Mouse (Mus musculus) heart, adult 18-20 months (tissue): ENCODE results near the gene Cldn15. TPM values are rescaled to one million over a fixed set of nuclear protein-coding genes. Genes with fewer than 3 reads are reported as not detected.
"Not testable (repeated sequence)": the region's sequence is repeated elsewhere in the genome, so short reads cannot be mapped to it uniquely, and the experiment has no call there.

Experiments used
- DNase-seq, 2 experiments: peaks; one replicate each; pipeline ENCODE4 v3.0.0; 2021 to 2022; ENCODE audit warnings: mixed read lengths in 1 of 2
- long read RNA-seq, 2 experiments: library from polyadenylated mRNA; stranded (forward); transcript quantifications; one replicate each; pipeline ENCODE4 v2.0.0; 2021
- total RNA-seq, 2 experiments: library from RNA; stranded (reverse); gene quantifications; 2 replicates each; pipeline ENCODE4 v1.2.3; 2021

Gene Cldn15
- 1 to 10 TPM; 5.1 to 8.4 TPM for total RNA-seq
- long read RNA-seq, experiment 1, partial matches to known transcripts = 1 of 4 reads
- long read RNA-seq, experiment 1, other reads (novel, unspliced or antisense) = 0 of 4 reads
- long read RNA-seq, experiment 2, partial matches to known transcripts = 0 of 1 reads
- long read RNA-seq, experiment 2, other reads (novel, unspliced or antisense) = 0 of 1 reads

- DNase-seq = peak; percentile 57 to 78
Measured at GRCm38 (mm10) chr5:136966331-136966730, at the start of gene Cldn15. Gene Cldn15, plus strand, starts transcription at chr5:136966616.

DNA sequence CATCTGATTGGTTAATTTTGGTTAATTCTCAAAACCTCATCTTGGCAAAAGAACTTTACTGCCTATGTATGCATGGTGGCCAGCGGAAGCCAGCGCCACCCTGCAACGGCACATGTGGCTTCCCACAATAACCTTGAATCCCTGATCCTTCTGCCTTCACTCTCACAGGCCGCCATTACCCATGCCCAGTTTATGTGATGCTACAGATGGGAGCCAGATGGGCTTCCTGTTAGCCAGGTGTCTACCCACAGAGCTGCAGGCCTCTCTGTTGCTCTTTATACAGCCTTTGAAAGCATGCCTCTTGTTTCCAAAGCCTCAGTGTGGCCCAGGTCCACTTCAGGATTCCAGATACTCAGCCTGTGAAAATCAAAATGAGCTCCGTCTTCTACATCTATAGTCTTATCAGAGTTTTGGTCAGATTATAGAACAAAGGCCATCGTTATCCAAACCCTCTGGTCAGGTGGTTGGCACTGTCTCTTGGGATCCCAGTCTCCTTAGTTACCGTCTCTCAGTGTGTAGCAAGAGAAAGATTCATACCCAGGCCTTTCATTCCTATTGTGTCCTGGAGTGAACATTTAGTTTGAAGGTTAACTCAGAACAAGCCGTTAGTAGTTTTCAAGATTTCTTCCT is 48.7 kb upstream of the Cldn15 start:
- no peak for DNase-seq

- peak; percentile 86 to 93 for DNase-seq
Measured at GRCm38 (mm10) chr5:136918655-136919472, 47.6 kb upstream of the Cldn15 start.

DNA sequence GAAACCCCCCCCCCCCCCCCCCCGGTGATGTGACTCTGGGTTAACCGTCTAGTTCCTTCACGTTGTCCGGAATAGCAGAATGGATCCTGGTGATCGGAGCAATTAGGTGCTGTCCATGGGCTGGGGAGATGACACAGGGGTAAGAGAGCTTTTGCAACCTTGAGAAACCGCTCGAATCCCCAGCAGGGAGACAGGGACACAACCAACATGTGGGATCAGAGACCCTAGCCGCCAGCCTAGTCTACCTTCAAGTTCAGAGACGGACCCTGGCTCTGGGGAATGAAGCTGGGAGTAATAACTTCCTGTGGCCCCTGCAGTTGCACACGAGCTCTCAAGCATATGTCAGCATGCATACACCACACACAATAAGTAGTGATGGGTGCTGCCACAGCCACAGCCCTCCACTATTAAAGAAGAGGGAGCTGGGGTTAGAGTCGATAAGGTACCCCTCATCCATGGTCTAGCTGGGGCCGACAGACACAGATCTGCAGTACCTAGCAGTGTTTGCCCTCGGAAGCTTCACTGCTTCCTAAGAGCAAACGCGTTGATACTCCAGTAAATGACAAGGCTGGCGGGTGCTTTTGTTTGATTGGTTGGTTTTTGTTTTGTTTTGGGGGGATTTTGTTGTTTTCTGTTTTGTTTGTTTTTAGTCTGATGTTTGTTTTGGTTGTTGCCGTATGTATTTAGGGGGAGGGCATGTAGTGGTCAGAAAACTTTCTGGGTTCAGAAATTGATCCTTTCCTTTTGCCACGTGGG is 46.7 kb upstream of the Cldn15 start:
- peak in 1 of 2 experiments; percentile 22 for DNase-seq

GRCm38 (mm10) chr5:136922830-136923229 is 43.6 kb upstream of the Cldn15 start:
- no peak for DNase-seq

- DNase-seq = no peak
Measured at GRCm38 (mm10) chr5:136923751-136924478, 42.5 kb upstream of the Cldn15 start.

DNA sequence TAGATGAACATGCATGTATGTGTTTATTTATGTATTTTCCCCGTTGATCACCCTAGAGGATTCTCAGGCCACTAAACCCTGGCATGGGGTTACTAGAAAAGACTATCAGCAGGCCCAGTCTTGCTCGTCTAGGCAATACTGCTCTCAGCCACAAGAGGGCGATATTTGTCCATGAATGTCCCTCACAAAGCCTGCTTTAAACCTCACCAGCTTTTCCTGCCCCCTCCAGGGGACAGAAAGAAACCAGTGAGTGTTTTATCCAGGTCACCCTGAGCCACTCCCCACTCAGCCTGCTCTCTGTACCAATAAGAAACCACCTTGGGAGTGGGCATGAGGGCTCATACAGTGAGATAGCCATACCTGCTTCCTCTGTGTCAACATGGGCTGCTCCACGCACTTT is 37.3 kb upstream of the Cldn15 start:
- peak; percentile 74 to 92 for DNase-seq

GRCm38 (mm10) chr5:136931896-136932295 is 34.5 kb upstream of the Cldn15 start:
- DNase-seq = no peak

GRCm38 (mm10) chr5:136932956-136933355 is 33.5 kb upstream of the Cldn15 start:
- no peak for DNase-seq

- DNase-seq = no peak
Measured at GRCm38 (mm10) chr5:136933930-136934329, 32.5 kb upstream of the Cldn15 start.

DNA sequence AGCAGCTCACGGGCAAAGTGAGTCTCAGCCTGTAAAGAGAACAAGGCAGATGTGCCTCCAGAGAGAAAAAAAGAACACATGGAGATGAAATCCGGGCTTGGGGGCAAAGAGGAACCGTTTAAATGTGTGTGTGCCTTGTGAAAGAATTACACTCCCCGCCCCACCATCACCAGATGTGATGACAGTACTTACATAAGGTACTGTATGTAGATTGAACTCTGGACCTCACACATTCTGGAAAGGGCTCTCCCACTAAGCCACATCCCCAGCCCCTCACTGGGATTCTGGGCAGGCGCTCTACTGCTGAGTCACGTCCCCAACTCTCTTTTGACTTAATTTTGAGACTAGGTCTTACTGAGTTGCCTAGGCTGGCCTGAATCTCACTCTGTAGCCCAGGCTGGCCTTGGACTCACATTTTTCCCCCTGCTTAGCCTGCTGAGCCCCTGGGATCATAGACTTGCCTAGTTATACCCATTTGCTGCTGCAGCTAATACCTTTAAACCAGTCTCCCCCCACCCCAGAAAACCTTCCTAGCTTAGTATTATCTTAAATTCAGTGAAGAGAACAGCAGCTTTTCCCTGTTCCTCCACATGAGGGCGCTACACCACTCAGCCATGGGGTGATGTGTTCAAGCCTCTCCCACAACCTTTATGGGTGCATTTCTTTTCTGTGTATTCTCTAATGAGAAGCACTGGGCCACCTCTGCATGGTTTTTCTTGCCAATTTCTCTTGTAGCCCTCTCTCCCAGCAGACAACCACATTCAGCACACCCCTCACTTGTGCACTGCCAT is 30.3 kb upstream of the Cldn15 start:
- DNase-seq = no peak

- DNase-seq = no peak
Measured at GRCm38 (mm10) chr5:136936750-136937149, 29.7 kb upstream of the Cldn15 start.

DNA sequence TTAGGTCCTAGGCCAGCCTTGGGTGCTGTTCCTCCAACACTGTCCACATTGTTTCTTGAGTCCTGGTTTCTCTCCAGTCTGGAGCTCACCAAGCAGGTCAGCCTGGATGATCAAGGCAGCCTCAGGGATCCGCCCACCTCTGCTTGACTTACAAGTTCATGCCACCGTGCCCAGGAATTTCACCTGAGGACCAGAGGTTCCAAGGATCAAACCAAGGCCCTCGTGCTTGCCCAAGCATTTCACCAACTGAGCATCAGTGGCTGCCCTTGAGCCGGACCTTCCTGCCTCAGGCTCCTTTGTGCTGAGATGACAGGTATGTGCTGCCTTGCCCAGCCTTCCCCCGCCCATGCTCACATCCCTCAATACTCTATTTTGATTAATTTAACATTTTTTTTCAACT is 28.8 kb upstream of the Cldn15 start:
- no peak for DNase-seq

DNA sequence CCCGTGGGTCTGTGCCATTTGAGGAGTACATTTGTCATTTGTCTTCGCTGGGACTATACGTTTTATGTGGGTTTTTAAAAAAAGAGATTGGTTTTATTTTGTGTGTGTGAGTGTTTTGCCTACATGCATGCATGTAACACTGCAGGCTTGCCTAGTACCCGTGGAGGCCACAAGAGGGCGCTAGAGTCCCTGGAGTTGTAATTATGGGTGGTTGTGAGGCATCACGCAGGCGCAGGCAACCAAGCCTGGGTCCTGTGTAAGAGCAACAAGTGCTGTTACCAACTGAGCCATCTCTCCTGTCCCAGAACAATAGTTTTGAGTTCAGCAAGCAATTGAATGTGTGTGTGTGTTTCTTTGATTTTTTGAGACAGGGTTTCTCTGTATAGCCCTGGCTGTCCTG is 27.1 kb upstream of the Cldn15 start:
- DNase-seq = no peak

- not testable (repeated sequence) for DNase-seq
Measured at GRCm38 (mm10) chr5:136940029-136940428, 26.4 kb upstream of the Cldn15 start.

DNA sequence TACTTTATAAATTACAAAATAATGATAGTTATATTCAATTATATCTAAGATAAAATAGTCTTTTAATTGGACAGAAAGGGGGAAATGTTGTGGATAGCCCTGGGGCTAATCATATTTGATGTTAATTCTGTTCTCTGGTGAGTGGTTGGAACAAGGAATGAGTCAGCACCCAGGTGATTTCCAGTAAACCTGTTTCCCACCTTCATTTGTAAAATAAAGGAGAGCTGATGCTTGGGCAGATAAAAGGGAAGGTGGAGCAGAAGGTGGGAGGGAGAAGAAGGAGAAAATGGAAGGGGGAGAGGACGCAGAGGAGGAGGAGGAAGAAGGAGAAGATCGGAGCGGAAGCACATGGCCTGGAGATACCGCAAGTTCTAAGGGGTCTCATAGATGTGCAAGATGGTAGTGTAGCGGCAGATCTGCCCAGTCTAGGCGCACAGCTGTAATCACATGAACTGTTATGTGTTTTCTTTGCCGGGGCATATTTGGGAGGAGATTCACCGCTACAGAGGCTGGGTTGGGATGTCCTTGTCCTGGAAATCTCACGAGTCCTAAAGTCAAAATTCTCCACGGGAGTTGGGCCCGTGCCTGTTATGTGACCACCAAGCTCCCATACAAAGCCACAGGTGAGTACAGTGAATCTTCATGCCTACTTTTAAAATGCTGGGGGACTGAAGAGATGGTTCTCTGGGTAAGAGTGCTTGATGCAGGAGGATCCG is 25.4 kb upstream of the Cldn15 start:
- no peak for DNase-seq

DNA sequence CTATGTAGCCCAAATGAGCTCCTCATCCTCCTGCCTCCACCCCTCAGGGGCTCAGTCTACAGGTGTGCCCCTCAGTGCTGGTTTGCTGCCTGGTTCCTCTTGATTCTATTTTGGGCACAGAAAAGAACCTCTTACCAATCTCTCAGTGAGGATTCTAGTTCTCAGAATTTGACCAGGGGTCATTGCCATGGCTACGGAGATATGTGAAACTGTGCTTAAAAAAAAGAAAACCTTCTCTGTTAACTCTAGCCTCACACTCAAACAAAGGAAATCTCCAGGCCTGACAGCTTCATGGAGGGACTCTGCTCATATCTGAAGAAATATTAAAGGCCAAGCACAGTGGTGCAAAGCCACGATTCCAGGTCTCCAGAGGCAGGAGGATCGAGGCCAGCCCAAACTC is 23.6 kb upstream of the Cldn15 start:
- no peak for DNase-seq

DNA sequence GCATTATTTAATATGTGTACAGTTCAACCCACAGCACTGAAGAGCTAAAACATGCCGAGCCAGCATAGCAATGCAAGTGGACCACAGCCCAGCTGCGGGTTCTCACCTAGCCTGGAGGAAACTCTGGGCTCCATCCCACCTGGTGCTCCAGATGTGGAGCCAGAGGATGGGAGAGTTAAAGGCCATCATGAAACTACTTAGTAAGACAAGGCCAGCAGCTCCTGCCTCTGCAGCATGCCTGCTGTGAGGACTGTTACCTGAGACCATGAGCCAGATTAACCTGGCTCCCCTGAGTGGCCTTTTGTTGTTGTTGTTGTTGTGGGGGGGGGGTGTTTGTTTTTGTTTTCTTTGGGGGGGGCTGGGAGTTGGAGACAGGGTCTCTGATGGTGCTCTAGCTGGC is 23.0 kb upstream of the Cldn15 start:
- DNase-seq = no peak

- no peak for DNase-seq
Measured at GRCm38 (mm10) chr5:136945084-136945483, 21.3 kb upstream of the Cldn15 start.

GRCm38 (mm10) chr5:136947874-136948273 is 18.5 kb upstream of the Cldn15 start:
- no peak for DNase-seq
